Mouse (Mus musculus) liver, postnatal 0 days (tissue): Measurements from ENCODE around the gene Sall1.

Source experiments
- CTCF ChIP-seq: sonication (generic); IDR thresholded peaks from 2 replicates; pipeline ENCODE4 v1.5.1; 2016; ENCODE audit warnings: antibody characterized with exemption, low read depth
- EP300 ChIP-seq: IDR thresholded peaks from 2 replicates; pipeline ENCODE4 v1.6.1; 2016; ENCODE audit warnings: antibody characterized with exemption, low read depth, mild to moderate bottlenecking

DNA sequence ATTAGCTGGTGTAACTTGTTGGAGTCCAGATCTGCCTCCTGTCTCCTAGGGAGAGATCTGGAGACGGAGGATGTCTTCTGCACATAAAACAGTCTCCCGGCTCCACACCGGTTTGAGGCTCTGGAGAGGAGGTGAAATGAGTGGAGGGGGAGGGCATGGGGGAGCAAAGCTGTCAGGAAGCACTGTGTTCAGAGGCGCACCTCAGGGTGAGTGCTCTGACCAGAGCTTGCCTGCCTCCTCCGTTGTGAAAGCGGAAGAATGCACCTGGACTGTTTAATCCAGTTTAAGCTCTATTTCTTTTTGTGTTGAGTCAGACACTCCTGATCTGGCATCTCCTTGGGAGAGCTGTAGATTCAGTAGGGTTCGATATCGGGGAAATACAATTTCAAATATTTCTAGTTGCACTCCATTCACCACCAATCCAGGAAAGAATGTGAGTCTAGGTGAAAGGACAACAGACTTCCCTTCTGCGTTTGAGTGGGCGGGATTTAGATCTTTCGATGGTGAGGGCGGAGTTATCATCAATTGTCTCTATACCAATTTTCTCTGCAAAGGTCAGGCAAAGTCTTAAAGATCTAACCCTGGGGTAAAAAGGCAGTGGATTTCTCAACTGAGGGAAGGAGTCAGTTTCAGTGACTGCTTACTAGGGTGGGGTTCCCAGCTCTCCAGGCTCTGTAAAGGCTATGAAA lies 31.8 kb downstream of the Sall1 start:
- TF ChIP-seq CTCF = no peak
- no peak for TF ChIP-seq EP300
